In the genomic region with DNA sequence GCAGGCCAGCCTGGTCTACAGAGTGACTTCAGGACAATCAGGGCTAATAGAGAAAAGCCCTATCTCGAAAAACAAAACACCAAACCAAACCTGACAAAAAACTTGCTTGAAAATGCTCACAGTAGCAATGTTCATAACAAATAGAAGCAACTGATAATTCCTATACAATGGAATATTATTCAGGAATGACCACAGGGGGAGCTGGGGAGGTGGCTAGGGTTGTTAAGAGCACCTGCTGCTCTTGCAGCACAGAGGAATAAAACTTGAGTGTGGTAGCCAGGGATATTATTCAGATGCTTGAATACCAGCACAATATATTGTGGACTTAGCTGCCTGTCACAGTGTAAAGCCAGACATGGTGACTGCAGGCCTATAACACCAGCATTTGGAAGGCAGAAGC, we compare ENCODE assay signal across 24 mouse cellular contexts.
DNase-seq lines count a peak whose midpoint lies in the region; ATAC-seq and TF ChIP-seq lines count a peak whose summit lies in the region.
"Had no signal": no experiment of that assay in that cellular context is flagged by ENCODE, and none has a peak within 500 bp of the region (broad histone marks: within the 10 kb centered on the region; RNA-seq: fewer than 3 reads in every experiment).

No protein-coding gene starts in this region.

- no peak overlapping the region for H3K9ac ChIP-seq in heart, adult 2 months (ENCODE audit: low read depth, low read length)
- H3K9ac ChIP-seq in midbrain, embryonic 11.5 days (ENCODE audit: low read length), result no peak overlapping the region
- no peak overlapping the region for H3K9ac ChIP-seq in midbrain, embryonic 14.5 days (replicated peaks; ENCODE audit: low read length)
- H3K9ac ChIP-seq: embryonic facial prominence, embryonic 12.5 days; forebrain, embryonic 13.5 days; heart, embryonic 12.5 days; limb, embryonic 13.5 days; liver, embryonic 12.5 days; neural tube, embryonic 15.5 days had no signal

- TF ChIP-seq POLR2A in heart, adult 2 months (IDR thresholded peaks at IDR 0.05; ENCODE audit: insufficient read depth, low read depth, low read length), result no peak
- no peak for TF ChIP-seq POLR2A in small intestine, adult 2 months (IDR thresholded peaks at IDR 0.05; ENCODE audit: low read depth, low read length)

- WGBS in heart, adult 2 months, result 93% methylated on average over 1 of the region's 1 CpGs
- WGBS in midbrain, embryonic 11.5 days, result 76% methylated on average over 1 of the region's 1 CpGs
- WGBS in midbrain, embryonic 14.5 days, result 82% methylated on average over 1 of the region's 1 CpGs
- 81% methylated on average over 1 of the region's 1 CpGs for WGBS in small intestine, adult 2 months

- no peaks in the 10 kb centered on the region for H3K79me2 ChIP-seq in heart, adult 2 months (replicated peaks; ENCODE audit: control insufficient read depth, insufficient read depth, low read length)

- no peak overlapping the region for H3K27ac ChIP-seq in heart, adult 2 months
- no peak overlapping the region for H3K27ac ChIP-seq in left cerebral cortex, adult 2 months
- no peak overlapping the region for H3K27ac ChIP-seq in midbrain, embryonic 11.5 days (ENCODE audit: low read depth, low read length)
- no peak overlapping the region for H3K27ac ChIP-seq in midbrain, embryonic 14.5 days (replicated peaks; ENCODE audit: low read depth, low read length)
- H3K27ac ChIP-seq in small intestine, adult 2 months (ENCODE audit: insufficient read depth, low read depth, low read length), result no peak overlapping the region
- H3K27ac ChIP-seq: embryonic facial prominence, embryonic 12.5 days; forebrain, embryonic 13.5 days; gastrocnemius, adult 2 months; limb, embryonic 13.5 days; liver, embryonic 12.5 days; neural tube, embryonic 15.5 days had no signal

- H3K9me3 ChIP-seq in midbrain, embryonic 11.5 days (ENCODE audit: control insufficient read depth, low read length), result no peaks in the 10 kb centered on the region
- no peaks in the 10 kb centered on the region for H3K9me3 ChIP-seq in midbrain, embryonic 14.5 days (ENCODE audit: control insufficient read depth, low read length)
- H3K9me3 ChIP-seq: embryonic facial prominence, embryonic 12.5 days; forebrain, embryonic 13.5 days; heart, embryonic 12.5 days; limb, embryonic 13.5 days; liver, embryonic 12.5 days; neural tube, embryonic 15.5 days had no signal

- no peaks in the 10 kb centered on the region; the same call in none of the 2 replicates for H3K4me1 ChIP-seq in heart, adult 2 months (ENCODE audit: control insufficient read depth, insufficient read depth, low read length)
- peaks cover 26% of the 10 kb centered on the region for H3K4me1 ChIP-seq in midbrain, embryonic 11.5 days (ENCODE audit: control insufficient read depth, insufficient read depth, low read length)
- H3K4me1 ChIP-seq in midbrain, embryonic 14.5 days (ENCODE audit: control insufficient read depth, insufficient read depth, low read length), result peaks cover 16% of the 10 kb centered on the region
- no peaks in the 10 kb centered on the region for H3K4me1 ChIP-seq in small intestine, adult 2 months (ENCODE audit: control insufficient read depth, insufficient read depth, insufficient read length, low read length)
- H3K4me1 ChIP-seq: liver, embryonic 12.5 days had no signal

- no peak overlapping the region for H3K4me3 ChIP-seq in heart, adult 2 months
- no peak overlapping the region for H3K4me3 ChIP-seq in left cerebral cortex, adult 2 months
- H3K4me3 ChIP-seq in midbrain, embryonic 11.5 days (ENCODE audit: low read depth, low read length), result no peak overlapping the region
- no peak overlapping the region for H3K4me3 ChIP-seq in midbrain, embryonic 14.5 days (replicated peaks; ENCODE audit: low read depth, low read length)
- no peak overlapping the region for H3K4me3 ChIP-seq in small intestine, adult 2 months (ENCODE audit: low read depth, low read length)
- H3K4me3 ChIP-seq: embryonic facial prominence, embryonic 12.5 days; forebrain, embryonic 13.5 days; gastrocnemius, adult 2 months; heart, embryonic 12.5 days; limb, embryonic 13.5 days; liver, embryonic 12.5 days; neural tube, embryonic 15.5 days had no signal

- no peak for DNase-seq in heart, adult 2 months
- no peak for DNase-seq in heart, adult 9 months (ENCODE audit: low spot score in 2 of 2)
- DNase-seq in left cerebral cortex, adult 2 months (ENCODE audit: extremely low spot score in 1 of 2, low spot score in 2 of 2), result no peak
- no peak for DNase-seq in left cerebral cortex, adult 8-10 months (ENCODE audit: low spot score in 2 of 2)
- DNase-seq in midbrain, embryonic 11.5 days (ENCODE audit: low spot score, missing footprints), result peak; percentile 73
- no peak for DNase-seq in midbrain, embryonic 14.5 days
- DNase-seq in right cerebral cortex, postnatal 36 days (ENCODE audit: low spot score in 2 of 2), result no peak
- DNase-seq: adrenal gland, postnatal 36 days; cerebellum, adult 11-12 months; cerebellum, postnatal 10 days; gastrocnemius, adult 2 months; heart, postnatal 14 days; kidney, adult 8-10 months; kidney, postnatal 14 days; layer of hippocampus, postnatal 36 days; spleen, adult 18-20 months had no signal

- H3K27me3 ChIP-seq in heart, adult 2 months (ENCODE audit: control insufficient read depth, insufficient read depth, low read length), result no peaks in the 10 kb centered on the region
- no peaks in the 10 kb centered on the region for H3K27me3 ChIP-seq in midbrain, embryonic 11.5 days (ENCODE audit: control insufficient read depth, insufficient read depth, low read length)
- H3K27me3 ChIP-seq in midbrain, embryonic 14.5 days (ENCODE audit: control insufficient read depth, insufficient read depth, low read length), result no peaks in the 10 kb centered on the region
- H3K27me3 ChIP-seq in small intestine, adult 2 months (ENCODE audit: control insufficient read depth, insufficient read depth, low read length), result no peaks in the 10 kb centered on the region
- H3K27me3 ChIP-seq: embryonic facial prominence, embryonic 12.5 days; forebrain, embryonic 13.5 days; heart, embryonic 12.5 days; limb, embryonic 13.5 days; liver, embryonic 12.5 days; neural tube, embryonic 15.5 days had no signal

- TF ChIP-seq EP300 in heart, adult 2 months (IDR thresholded peaks at IDR 0.05; ENCODE audit: insufficient read depth, low read depth, low read length), result no peak

- H3K4me2 ChIP-seq in midbrain, embryonic 11.5 days, result no peak overlapping the region
- no peak overlapping the region for H3K4me2 ChIP-seq in midbrain, embryonic 14.5 days (ENCODE audit: low read length)
- H3K4me2 ChIP-seq: embryonic facial prominence, embryonic 12.5 days; forebrain, embryonic 13.5 days; heart, embryonic 12.5 days; limb, embryonic 13.5 days; liver, embryonic 12.5 days; neural tube, embryonic 15.5 days had no signal

- TF ChIP-seq CTCF in heart, adult 2 months (IDR thresholded peaks at IDR 0.05), result peak; percentile 23; the same call in 1 of the 2 replicates
- TF ChIP-seq CTCF in left cerebral cortex, adult 2 months (IDR thresholded peaks at IDR 0.05), result peak; percentile 32
- TF ChIP-seq CTCF in small intestine, adult 2 months (IDR thresholded peaks at IDR 0.05; ENCODE audit: extremely low read depth, insufficient read length, insufficient replicate concordance, low read depth, low read length), result 0 out of 2 replicates have a peak, but pooled peaks have one; percentile 12

- no peaks in the 10 kb centered on the region for H3K36me3 ChIP-seq in heart, adult 2 months (ENCODE audit: control insufficient read depth, insufficient read depth, low read length)
- H3K36me3 ChIP-seq in midbrain, embryonic 11.5 days (ENCODE audit: control insufficient read depth, insufficient read depth, low read length), result no peaks in the 10 kb centered on the region
- no peaks in the 10 kb centered on the region for H3K36me3 ChIP-seq in midbrain, embryonic 14.5 days (ENCODE audit: control insufficient read depth, insufficient read depth, low read length)
- no peaks in the 10 kb centered on the region for H3K36me3 ChIP-seq in small intestine, adult 2 months (ENCODE audit: control insufficient read depth, insufficient read depth, low read length)
- H3K36me3 ChIP-seq: embryonic facial prominence, embryonic 12.5 days; heart, embryonic 12.5 days; limb, embryonic 13.5 days; liver, embryonic 12.5 days; neural tube, embryonic 15.5 days had no signal

- intact Hi-C loops in heart, adult 2 months (cut with DNase I), result no loop called here
- intact Hi-C loops in left cerebral cortex, adult 2 months (cut with DNase I), result no loop called here

- no peak for ATAC-seq in midbrain, embryonic 11.5 days (ENCODE audit: low FRiP score)
- no peak for ATAC-seq in midbrain, embryonic 14.5 days (ENCODE audit: low FRiP score, low TSS enrichment)
- ATAC-seq: CD4-positive, CD25-positive, alpha-beta regulatory T cell, adult 4 months; forebrain, embryonic 13.5 days; liver, embryonic 12.5 days had no signal
